Mouse (Mus musculus): ENCODE measurements around the gene Otud7a.

DNA sequence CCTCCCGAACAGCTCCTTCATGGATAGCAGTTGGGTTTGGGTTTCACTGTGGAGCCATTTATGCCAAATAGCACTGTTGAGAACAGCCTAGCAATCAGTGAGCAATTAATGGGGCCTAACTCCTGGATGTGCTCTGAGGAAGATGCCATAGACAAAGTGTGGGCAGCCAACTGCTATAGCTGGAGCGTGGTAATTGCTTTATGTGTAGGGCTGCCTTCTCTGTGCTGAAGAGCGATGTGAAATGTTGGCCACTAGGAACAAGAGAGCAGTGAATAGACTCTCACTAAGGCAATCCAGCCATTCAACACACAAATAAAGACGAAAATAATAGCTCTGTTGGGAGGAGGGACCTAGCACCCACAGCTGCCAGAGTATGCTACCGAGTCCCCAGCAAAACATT, 345.2 kb downstream of the Otud7a start:
- TF ChIP-seq CEBPB (IDR thresholded peaks at IDR 0.05; ENCODE audit: insufficient read depth, poor library complexity, severe bottlenecking) (no peak), POLR2A (IDR thresholded peaks at IDR 0.05; ENCODE audit: insufficient read length, low read depth) (no peak), SRF (IDR thresholded peaks at IDR 0.05; ENCODE audit: control insufficient read depth, insufficient read length, low read depth) (no peak), TCF3 (IDR thresholded peaks at IDR 0.05; ENCODE audit: insufficient read length, low read depth) (no peak), MAX (IDR thresholded peaks at IDR 0.05; ENCODE audit: low read depth) (no peak), POLR2AphosphoS2 (IDR thresholded peaks at IDR 0.05; ENCODE audit: insufficient read length, low read depth) (no peak), MYOD1 (IDR thresholded peaks at IDR 0.05; ENCODE audit: control insufficient read depth in 1 of 3, insufficient read length in 2 of 3, low read depth in 2 of 3) (no peak), E2F4 (IDR thresholded peaks at IDR 0.05; ENCODE audit: insufficient read depth) (no peak), TCF12 (IDR thresholded peaks at IDR 0.05; ENCODE audit: insufficient read depth, poor library complexity, severe bottlenecking) (no peak), MYOG (IDR thresholded peaks at IDR 0.05; ENCODE audit: control insufficient read depth in 1 of 3, insufficient read depth in 1 of 3, insufficient read length in 2 of 3, low read depth in 2 of 3) (no peak)

Data from myocyte (in vitro differentiated cells).